Mouse (Mus musculus) heart, postnatal 14 days (tissue): ENCODE data around the gene Gabbr2. TPM values are rescaled to one million over a fixed set of nuclear protein-coding genes. Genes with fewer than 3 reads are reported as not detected.

Experiments
- DNase-seq, 2 experiments: peaks; one replicate each; pipeline ENCODE4 v3.0.0; 2021 to 2022
- intact Hi-C: fragments of 180-260 bp; cut with DNase I; formaldehyde crosslinking; loops from one replicate; pipeline ENCODE4 v1.15.1; 2025
- total RNA-seq, 2 experiments: library from RNA; stranded (reverse); gene quantifications; 2 replicates each; pipeline ENCODE4 v1.2.3; 2021

Gene Gabbr2
- total RNA-seq, 2 experiments from 2014 or later: 0.05 TPM; not detected in 1

GRCm38 (mm10) chr4:46729306-46730042 lies 262.2 kb downstream of the Gabbr2 start:
- intact Hi-C loops: no loop called here
- no peak for DNase-seq

- DNase-seq: peak in 1 of 2 experiments; percentile 31
- intact Hi-C loops: no loop called here
These were observed 263.4 kb downstream of the Gabbr2 start for GRCm38 (mm10) chr4:46728231-46728630.

- intact Hi-C loops: no loop called here
- peak in 1 of 2 experiments; percentile 8 for DNase-seq
These were observed 264.5 kb downstream of the Gabbr2 start for GRCm38 (mm10) chr4:46727153-46727552.

- no peak for DNase-seq
- intact Hi-C loops: no loop called here
These were observed 270.7 kb downstream of the Gabbr2 start for GRCm38 (mm10) chr4:46720821-46721557.

- DNase-seq: no peak
These were observed 271.6 kb downstream of the Gabbr2 start for GRCm38 (mm10) chr4:46720070-46720469.

GRCm38 (mm10) chr4:46718624-46719023 lies 273.0 kb downstream of the Gabbr2 start:
- no peak for DNase-seq
- intact Hi-C loops: no loop called here

More at GRCm38 (mm10) chr4:46720070-46720469, 271.6 kb downstream of the Gabbr2 start:
- intact Hi-C loops: no loop called here

- intact Hi-C loops: no loop called here
- DNase-seq: no peak
These were observed 274.5 kb downstream of the Gabbr2 start for GRCm38 (mm10) chr4:46717156-46717555.

- intact Hi-C loops: no loop called here
- DNase-seq: no peak
These were observed 275.3 kb downstream of the Gabbr2 start for GRCm38 (mm10) chr4:46716361-46716760.

- DNase-seq: no peak
- intact Hi-C loops: no loop called here
These were observed 281.1 kb downstream of the Gabbr2 start for GRCm38 (mm10) chr4:46710523-46710922.

GRCm38 (mm10) chr4:46710018-46710417 lies 281.7 kb downstream of the Gabbr2 start:
- intact Hi-C loops: no loop called here
- DNase-seq: no peak

GRCm38 (mm10) chr4:46709492-46709891 lies 282.2 kb downstream of the Gabbr2 start:
- no peak for DNase-seq

GRCm38 (mm10) chr4:46705739-46706138 lies 285.9 kb downstream of the Gabbr2 start:
- DNase-seq: no peak
- intact Hi-C loops: no loop called here

More at GRCm38 (mm10) chr4:46709492-46709891, 282.2 kb downstream of the Gabbr2 start:
- intact Hi-C loops: no loop called here

GRCm38 (mm10) chr4:46703146-46703545 lies 288.5 kb downstream of the Gabbr2 start:
- no peak for DNase-seq
- intact Hi-C loops: no loop called here

GRCm38 (mm10) chr4:46700223-46700651 lies 291.4 kb downstream of the Gabbr2 start:
- intact Hi-C loops: no loop called here
- DNase-seq: no peak

- intact Hi-C loops: no loop called here
- DNase-seq: no peak
These were observed 295.2 kb downstream of the Gabbr2 start for GRCm38 (mm10) chr4:46696467-46696866.

- intact Hi-C loops: no loop called here
- no peak for DNase-seq
These were observed 301.1 kb downstream of the Gabbr2 start for GRCm38 (mm10) chr4:46690565-46690964.

GRCm38 (mm10) chr4:46690023-46690420 lies 301.7 kb downstream of the Gabbr2 start:
- DNase-seq: no peak
- intact Hi-C loops: no loop called here

GRCm38 (mm10) chr4:46689397-46690022 lies 302.2 kb downstream of the Gabbr2 start:
- DNase-seq: peak; percentile 72 to 87
- intact Hi-C loops: loop anchor here (1.0 to 10.0 kb wide), 3 partner anchors 333 to 565 kb away; no protein-coding TSS in a partner anchor

- intact Hi-C loops: loop anchor here (5.0 to 10.0 kb wide), 2 partner anchors 334 to 566 kb away; no protein-coding TSS in a partner anchor
- no peak for DNase-seq
These were observed 303.4 kb downstream of the Gabbr2 start for GRCm38 (mm10) chr4:46688213-46688832.

GRCm38 (mm10) chr4:46684160-46684559 lies 307.5 kb downstream of the Gabbr2 start:
- peak; percentile 17 to 48 for DNase-seq
- intact Hi-C loops: loop anchor here (10.0 kb wide), 1 partner anchor 571 kb away; no protein-coding TSS in a partner anchor
